ENCODE assay signal across 30 mouse cellular contexts in genomic region chr9:31949031-31949430, GRCm38 (mm10). TPM values are rescaled to one million over a fixed set of nuclear protein-coding genes. Genes with fewer than 3 reads are reported as not detected.
"Had no signal": no experiment of that assay in that cellular context is flagged by ENCODE, and none has a peak within 500 bp of the region (broad histone marks: within the 10 kb centered on the region; RNA-seq: fewer than 3 reads in every experiment).

No protein-coding gene starts in this region.

- DNase-seq: gastrocnemius, adult 2 months; gastrocnemius, postnatal 10 days; gastrocnemius, postnatal 25 days; heart, adult 11 months; heart, adult 2 months; heart, postnatal 10 days; heart, postnatal 4 days; kidney, adult 18-20 months; kidney, adult 8-10 months; kidney, postnatal 10 days; kidney, postnatal 25 days; kidney, postnatal 4 days; liver had no signal

- H3K4me3 ChIP-seq: gastrocnemius, adult 2 months; heart, adult 2 months; heart, embryonic 12.5 days; hindbrain, embryonic 10.5 days; hindbrain, embryonic 12.5 days; intestine, embryonic 15.5 days; layer of hippocampus, adult 2 months; left cerebral cortex, adult 2 months; limb, embryonic 10.5 days; limb, embryonic 12.5 days had no signal

- H3K27me3 ChIP-seq: heart, embryonic 12.5 days; hindbrain, embryonic 12.5 days; intestine, embryonic 15.5 days; limb, embryonic 12.5 days had no signal

- H3K9ac ChIP-seq: heart, embryonic 12.5 days; hindbrain, embryonic 12.5 days; hindbrain, embryonic 14.5 days; intestine, embryonic 15.5 days; limb, embryonic 12.5 days had no signal

- H3K4me1 ChIP-seq: heart, embryonic 12.5 days; hindbrain, embryonic 10.5 days; hindbrain, embryonic 12.5 days; intestine, embryonic 15.5 days; limb, embryonic 10.5 days; limb, embryonic 12.5 days had no signal

- H3K9me3 ChIP-seq: hindbrain, embryonic 10.5 days; hindbrain, embryonic 12.5 days; intestine, embryonic 15.5 days; limb, embryonic 10.5 days; limb, embryonic 12.5 days had no signal

- H3K27ac ChIP-seq: gastrocnemius, adult 2 months; heart, adult 2 months; hindbrain, embryonic 10.5 days; hindbrain, embryonic 12.5 days; hindbrain, embryonic 14.5 days; intestine, embryonic 15.5 days; layer of hippocampus, adult 2 months; left cerebral cortex, adult 2 months; limb, embryonic 10.5 days; limb, embryonic 12.5 days had no signal

- H3K4me2 ChIP-seq: heart, embryonic 12.5 days; hindbrain, embryonic 12.5 days; hindbrain, embryonic 14.5 days; intestine, embryonic 15.5 days; limb, embryonic 12.5 days; liver, embryonic 11.5 days had no signal

- H3K36me3 ChIP-seq: heart, embryonic 12.5 days; hindbrain, embryonic 10.5 days; hindbrain, embryonic 12.5 days; intestine, embryonic 15.5 days; limb, embryonic 10.5 days; limb, embryonic 12.5 days had no signal

- ATAC-seq: hindbrain, embryonic 16.5 days; inflammation-experienced regulatory T-cells, adult 6 months; intestine, embryonic 15.5 days; intestine, postnatal 0 days had no signal

RNA-seq across cellular contexts. Expression of gene Barx2, which starts 35.8 kb away (rescaled TPM):
- total RNA-seq: heart, postnatal 10 days had no signal
- polyA plus RNA-seq: heart, embryonic 12.5 days; heart, embryonic 14.5 days; heart, embryonic 16.5 days; hindbrain, embryonic 14.5 days; inflammation-experienced regulatory T-cells, adult 6 months; intestine, postnatal 0 days; kidney, embryonic 14.5 days; kidney, embryonic 16.5 days; liver, embryonic 11.5 days had no signal
